Mouse (Mus musculus) frontal cortex, postnatal 36 days (tissue): ENCODE data around the gene Ttc7b.

Experiments used
- DNase-seq, 2 experiments: peaks; one replicate each; pipeline ENCODE4 v3.0.0; 2022; ENCODE audit warnings: low spot score in 2 of 2

Gene Ttc7b

GRCm38 (mm10) chr12:100276607-100277533 lies 243.8 kb downstream of the Ttc7b start:
- peak in 1 of 2 experiments; percentile 79 for DNase-seq

- DNase-seq: no peak
Measured at GRCm38 (mm10) chr12:100275850-100276249, 244.8 kb downstream of the Ttc7b start.

DNA sequence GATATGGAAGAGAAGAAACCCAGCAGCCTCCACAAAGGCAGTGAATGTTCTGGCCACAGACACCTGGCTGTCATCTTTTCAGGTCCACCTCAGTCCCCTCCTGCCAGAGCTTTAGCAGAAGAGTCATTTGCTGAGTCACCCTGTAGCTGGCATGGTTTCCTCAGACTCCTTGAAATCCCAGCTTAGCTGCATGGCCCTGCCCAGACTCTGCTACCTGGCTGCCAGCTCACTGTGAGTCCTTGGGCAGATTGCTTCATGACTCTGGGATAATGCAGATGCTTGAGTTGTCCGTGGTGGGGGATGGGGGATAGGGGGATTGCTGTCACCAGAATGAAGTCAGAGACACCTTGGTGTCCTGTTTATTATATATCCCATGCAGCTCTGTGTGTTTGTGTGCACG lies 247.6 kb downstream of the Ttc7b start:
- no peak for DNase-seq

DNA sequence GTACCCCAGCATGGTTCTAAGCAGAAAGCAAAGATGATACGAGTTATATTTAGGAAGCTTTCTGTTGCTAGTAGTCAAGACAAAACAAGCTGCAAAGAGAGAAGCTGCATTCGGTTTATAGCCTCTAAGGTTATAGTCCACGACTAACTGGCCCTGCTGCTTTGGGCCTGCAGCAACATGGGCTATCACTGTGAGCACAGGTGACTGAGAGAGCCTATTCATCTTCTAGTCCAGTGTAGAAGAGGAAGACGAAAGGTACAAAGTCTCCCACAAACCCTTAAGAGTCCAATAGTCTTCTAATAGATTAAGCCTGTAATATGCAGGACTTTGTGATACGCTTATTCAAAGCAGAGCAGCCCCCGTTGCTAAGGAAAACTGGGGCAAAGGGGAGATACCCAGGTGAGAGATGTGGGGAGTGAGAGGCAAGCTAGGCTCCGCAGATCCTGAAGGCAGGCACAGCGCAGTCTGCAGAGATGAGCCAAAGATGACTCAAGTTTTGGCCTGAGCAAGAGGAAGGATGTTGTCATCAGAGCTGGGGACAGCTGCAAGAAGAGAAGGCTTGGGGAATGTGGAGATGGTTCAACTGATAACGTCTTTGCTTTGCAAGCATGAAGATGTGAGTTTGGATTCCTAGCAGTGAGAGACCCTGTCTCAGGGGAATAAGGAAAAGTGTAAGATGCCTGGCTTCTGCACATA lies 250.5 kb downstream of the Ttc7b start:
- DNase-seq: peak in 1 of 2 experiments; percentile 58

GRCm38 (mm10) chr12:100268011-100268410 lies 252.6 kb downstream of the Ttc7b start:
- DNase-seq: no peak

DNA sequence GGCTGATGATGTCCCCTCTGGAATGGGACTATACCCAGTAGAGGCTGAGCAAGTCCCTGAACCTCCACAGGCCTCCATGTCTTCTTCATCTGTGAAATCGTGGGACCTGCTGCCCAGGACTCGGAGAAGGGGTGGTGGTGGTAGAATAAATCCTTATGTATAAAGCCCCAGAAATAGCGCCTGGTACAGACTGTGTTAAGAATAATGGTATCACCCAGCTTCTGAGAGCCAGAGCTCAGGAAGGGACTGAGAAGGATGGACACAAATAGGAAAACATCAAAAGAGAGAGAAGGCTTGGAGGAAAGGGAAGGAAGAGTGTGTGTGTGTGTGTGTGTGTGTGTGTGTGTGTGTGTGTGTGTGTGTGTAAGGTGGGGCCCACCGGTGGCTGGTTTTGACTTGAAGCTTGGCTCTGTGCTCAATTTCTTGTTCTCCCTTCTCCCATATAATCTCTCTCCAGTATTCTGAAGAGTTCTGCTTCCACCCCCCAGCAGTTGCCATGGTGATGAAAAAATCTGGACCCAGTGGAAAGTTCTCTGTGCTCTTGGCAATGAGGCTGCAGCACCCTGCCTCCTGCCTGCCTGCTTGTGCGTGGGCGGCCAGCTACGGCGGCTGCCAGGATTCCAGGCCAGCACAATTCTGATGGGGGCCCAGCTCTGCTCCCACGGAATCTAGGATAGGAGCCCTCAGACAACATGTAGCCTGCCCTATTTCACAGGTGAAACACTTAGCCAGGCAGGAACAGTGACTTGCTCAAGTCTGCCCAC lies 254.9 kb downstream of the Ttc7b start:
- peak; percentile 96 to 97 for DNase-seq

DNA sequence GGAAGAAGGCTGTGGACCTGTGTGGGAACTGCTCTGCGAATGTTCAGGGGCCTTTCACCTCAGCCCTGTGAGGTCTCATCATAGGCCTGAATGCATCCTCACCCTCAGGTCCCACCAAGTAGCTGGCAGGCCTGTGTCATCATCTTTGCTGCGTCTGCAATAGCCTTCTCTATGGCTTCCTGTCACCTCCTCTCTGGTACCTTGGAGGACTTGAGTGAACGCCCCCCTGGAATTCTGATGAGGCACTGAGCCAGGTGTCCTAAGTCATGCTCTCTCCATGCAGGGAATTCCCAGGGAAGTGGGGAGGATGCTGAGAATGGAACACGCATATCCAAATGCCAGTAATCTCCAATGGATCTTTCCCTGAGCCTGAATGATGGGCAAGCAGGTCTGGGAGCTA lies 255.7 kb downstream of the Ttc7b start:
- DNase-seq: no peak

GRCm38 (mm10) chr12:100262846-100263245 lies 257.8 kb downstream of the Ttc7b start:
- no peak for DNase-seq

GRCm38 (mm10) chr12:100261761-100262160 lies 258.9 kb downstream of the Ttc7b start:
- no peak for DNase-seq

DNA sequence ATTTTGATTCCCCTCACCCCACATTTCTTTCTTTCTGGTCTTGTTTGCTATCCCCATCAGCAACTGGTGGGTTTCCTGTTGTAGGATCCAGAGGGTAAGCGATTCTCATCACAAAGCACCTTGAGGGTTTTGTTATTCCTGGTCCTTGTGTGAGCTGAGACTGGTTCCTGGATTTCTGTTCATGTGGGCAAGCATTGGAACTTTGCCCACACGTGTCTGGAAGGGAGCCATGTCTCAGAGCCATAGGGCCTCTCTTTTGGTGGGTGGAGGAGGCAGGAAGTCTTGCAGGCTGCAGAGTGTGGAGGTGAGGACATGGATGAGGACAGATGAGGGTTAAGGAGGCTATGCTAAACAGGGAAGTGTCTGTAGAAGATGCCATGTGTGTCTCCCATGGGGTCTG lies 260.5 kb downstream of the Ttc7b start:
- DNase-seq: no peak

- no peak for DNase-seq
Measured at GRCm38 (mm10) chr12:100257779-100258178, 262.8 kb downstream of the Ttc7b start.

- DNase-seq: no peak
Measured at GRCm38 (mm10) chr12:100255441-100255949, 265.1 kb downstream of the Ttc7b start.

- no peak for DNase-seq
Measured at GRCm38 (mm10) chr12:100254471-100254870, 266.2 kb downstream of the Ttc7b start.
